Mouse (Mus musculus) gonadal fat pad, adult 2 months (tissue): ENCODE measurements at regions not wholly inside any gene's neighbourhood (a gene's known extent, or its start where the extent isn't known, plus 50 kb on each side); places are given as distances from the start of the nearest gene placed in this dataset.

ENCODE experiments used
- DNase-seq: peaks from one replicate; pipeline ENCODE4 v3.0.0-alpha.2; 2012; ENCODE audit warnings: low read depth

GRCm38 (mm10) chr1:156993105-156993504 lies 53.7 kb upstream of the Ralgps2 start:
- no peak for DNase-seq

- DNase-seq = no peak
Measured at GRCm38 (mm10) chr1:156992536-156992935, 53.1 kb upstream of the Ralgps2 start.

GRCm38 (mm10) chr1:156990567-156991494 lies 51.4 kb upstream of the Ralgps2 start:
- DNase-seq = peak; percentile 70

GRCm38 (mm10) chr1:156990112-156990511 lies 50.7 kb upstream of the Ralgps2 start:
- DNase-seq = no peak

GRCm38 (mm10) chr1:156989149-156989785 lies 49.8 kb upstream of the Ralgps2 start:
- no peak for DNase-seq
